Mouse (Mus musculus): ENCODE results near the gene Pfkm. TPM values are rescaled to one million over a fixed set of nuclear protein-coding genes. Genes with fewer than 3 reads are reported as not detected.

Gene Pfkm
- polyA plus RNA-seq, 1 experiment from 2014 or later = 12.8 TPM

- 0 out of 2 replicates have a peak, but pooled peaks cover 6% of the 10 kb centered on the region for H3K27me3 ChIP-seq (replicated peaks; ENCODE audit: insufficient read depth, low read length)
- no peak overlapping the region for H3K4me3 ChIP-seq (ENCODE audit: low read depth, low read length)
- H3K9me3 ChIP-seq (ENCODE audit: low read length) = no peaks in the 10 kb centered on the region
- peaks cover 8% of the 10 kb centered on the region; the same call in 1 of the 2 replicates for H3K4me1 ChIP-seq (ENCODE audit: insufficient read depth, low read depth, low read length)
- no peaks in the 10 kb centered on the region for H3K36me3 ChIP-seq (ENCODE audit: insufficient read depth, low read length)
- 74% methylated on average over 6 of the region's 6 CpGs for WGBS
- no peak overlapping the region for H3K4me2 ChIP-seq (replicated peaks; ENCODE audit: low read depth, low read length)
- H3K9ac ChIP-seq (replicated peaks; ENCODE audit: low read depth) = no peak overlapping the region
- no peak overlapping the region for H3K27ac ChIP-seq (ENCODE audit: low read length)
- no peak for ATAC-seq
- no peak for TF ChIP-seq EP300 (IDR thresholded peaks at IDR 0.05)
- TF ChIP-seq CTCF (IDR thresholded peaks at IDR 0.05) = no peak
- DNase-seq (ENCODE audit: low spot score) = no peak
Observed at GRCm38 (mm10) chr15:98107230-98107629, 14.8 kb downstream of the Pfkm start.

GRCm38 (mm10) chr15:98107703-98108296, 15.4 kb downstream of the Pfkm start:
- Histone ChIP-seq H3K9me3 (ENCODE audit: low read length) (no peaks in the 10 kb centered on the region), H3K36me3 (ENCODE audit: insufficient read depth, low read length) (no peaks in the 10 kb centered on the region), H3K4me3 (ENCODE audit: low read depth, low read length) (peak overlapping the region; percentile 65), H3K4me1 (ENCODE audit: insufficient read depth, low read depth, low read length) (peaks cover 8% of the 10 kb centered on the region; the same call in 1 of the 2 replicates), H3K4me2 (replicated peaks; ENCODE audit: low read depth, low read length) (peak overlapping the region; percentile 86), H3K27me3 (replicated peaks; ENCODE audit: insufficient read depth, low read length) (0 out of 2 replicates have a peak, but pooled peaks cover 6% of the 10 kb centered on the region), H3K27ac (ENCODE audit: low read length) (no peak overlapping the region), H3K9ac (replicated peaks; ENCODE audit: low read depth) (peak overlapping the region; percentile 69)
- DNase-seq (ENCODE audit: low spot score) (peak; percentile 8), ATAC-seq (no peak)
- TF ChIP-seq EP300 (IDR thresholded peaks at IDR 0.05) = no peak
- no peak for TF ChIP-seq CTCF (IDR thresholded peaks at IDR 0.05)
- 34% methylated on average over 11 of the region's 11 CpGs for WGBS

GRCm38 (mm10) chr15:98108297-98109152, 16.1 kb downstream of the Pfkm start:
- peak overlapping the region; percentile 65 for H3K4me3 ChIP-seq (ENCODE audit: low read depth, low read length)
- H3K4me1 ChIP-seq (ENCODE audit: insufficient read depth, low read depth, low read length) = peaks cover 8% of the 10 kb centered on the region; the same call in 1 of the 2 replicates
- no peaks in the 10 kb centered on the region for H3K36me3 ChIP-seq (ENCODE audit: insufficient read depth, low read length)
- H3K9ac ChIP-seq (replicated peaks; ENCODE audit: low read depth) = peak overlapping the region; percentile 69
- ATAC-seq (peak; percentile 96), DNase-seq (ENCODE audit: low spot score) (peak; percentile 92)
- H3K9me3 ChIP-seq (ENCODE audit: low read length) = no peaks in the 10 kb centered on the region
- TF ChIP-seq CTCF (IDR thresholded peaks at IDR 0.05) (no peak), EP300 (IDR thresholded peaks at IDR 0.05) (no peak)
- H3K4me2 ChIP-seq (replicated peaks; ENCODE audit: low read depth, low read length) = peak overlapping the region; percentile 86
- H3K27me3 ChIP-seq (replicated peaks; ENCODE audit: insufficient read depth, low read length) = 0 out of 2 replicates have a peak, but pooled peaks cover 6% of the 10 kb centered on the region
- WGBS = under 1% methylated on average over 35 of the region's 37 CpGs
- H3K27ac ChIP-seq (ENCODE audit: low read length) = peak overlapping the region; percentile 47; the same call in 1 of the 2 replicates

GRCm38 (mm10) chr15:98111791-98112190, 19.4 kb downstream of the Pfkm start:
- H3K4me2 ChIP-seq (replicated peaks; ENCODE audit: low read depth, low read length) = no peak overlapping the region
- 50% methylated on average over 5 of the region's 5 CpGs for WGBS

GRCm38 (mm10) chr15:98114098-98114851, 21.9 kb downstream of the Pfkm start:
- peaks cover 4% of the 10 kb centered on the region; the same call in 1 of the 2 replicates for H3K36me3 ChIP-seq (ENCODE audit: insufficient read depth, low read length)
- no peak overlapping the region for H3K4me3 ChIP-seq (ENCODE audit: low read depth, low read length)
- 81% methylated on average over 10 of the region's 10 CpGs for WGBS
- H3K9ac ChIP-seq (replicated peaks; ENCODE audit: low read depth) = no peak overlapping the region
- H3K4me2 ChIP-seq (replicated peaks; ENCODE audit: low read depth, low read length) = no peak overlapping the region
- H3K27ac ChIP-seq (ENCODE audit: low read length) = no peak overlapping the region
- no peak for TF ChIP-seq EP300 (IDR thresholded peaks at IDR 0.05)
- no peak for TF ChIP-seq CTCF (IDR thresholded peaks at IDR 0.05)
- no peaks in the 10 kb centered on the region for H3K27me3 ChIP-seq (replicated peaks; ENCODE audit: insufficient read depth, low read length)
- H3K9me3 ChIP-seq (ENCODE audit: low read length) = no peaks in the 10 kb centered on the region
- no peaks in the 10 kb centered on the region for H3K4me1 ChIP-seq (ENCODE audit: insufficient read depth, low read depth, low read length)
- no peak for ATAC-seq
- no peak for DNase-seq (ENCODE audit: low spot score)

More at GRCm38 (mm10) chr15:98111791-98112190, 19.4 kb downstream of the Pfkm start:
- no peak for TF ChIP-seq CTCF (IDR thresholded peaks at IDR 0.05)
- TF ChIP-seq EP300 (IDR thresholded peaks at IDR 0.05) = no peak
- Histone ChIP-seq H3K9ac (replicated peaks; ENCODE audit: low read depth) (no peak overlapping the region), H3K27me3 (replicated peaks; ENCODE audit: insufficient read depth, low read length) (no peaks in the 10 kb centered on the region), H3K36me3 (ENCODE audit: insufficient read depth, low read length) (no peaks in the 10 kb centered on the region; the same call in 1 of the 2 replicates), H3K9me3 (ENCODE audit: low read length) (no peaks in the 10 kb centered on the region), H3K4me1 (ENCODE audit: insufficient read depth, low read depth, low read length) (peaks cover 8% of the 10 kb centered on the region; the same call in 1 of the 2 replicates), H3K4me3 (ENCODE audit: low read depth, low read length) (no peak overlapping the region), H3K27ac (ENCODE audit: low read length) (no peak overlapping the region)
- DNase-seq (ENCODE audit: low spot score) (peak; percentile 43), ATAC-seq (peak; percentile 43; the same call in 1 of the 2 replicates)
